Mouse (Mus musculus) liver, adult 2 months (tissue): Measurements from ENCODE around the gene Macf1. TPM values are rescaled to one million over a fixed set of nuclear protein-coding genes. Genes with fewer than 3 reads are reported as not detected.
"Not testable (repeated sequence)": the region's sequence is repeated elsewhere in the genome, so short reads cannot be mapped to it uniquely, and the experiment has no call there.

Experiments used
- DNase-seq: peaks from one replicate; pipeline ENCODE4 v3.0.0-alpha.2; 2011; ENCODE audit warnings: low read depth, low spot score; ENCODE audit errors: extremely low read depth
- H3K27ac ChIP-seq: fragments of 200-500 bp; replicated peaks from 2 replicates; pipeline ENCODE4 v1.5.1; 2012; ENCODE audit warnings: low read depth, mild to moderate bottlenecking, control low read depth, inconsistent platforms, low read length; ENCODE audit not compliant: insufficient read depth
- H3K27me3 ChIP-seq: fragments of 200-500 bp; 2 replicates; pipeline ENCODE4 v1.6.1; 2012; ENCODE audit warnings: mild to moderate bottlenecking, moderate library complexity, low read length, inconsistent platforms; ENCODE audit not compliant: control insufficient read depth, insufficient read depth
- H3K36me3 ChIP-seq: fragments of 200-500 bp; 2 replicates; pipeline ENCODE4 v1.6.1; 2012; ENCODE audit warnings: low read length, inconsistent platforms; ENCODE audit not compliant: control insufficient read depth, insufficient read depth
- H3K4me1 ChIP-seq: fragments of 200-500 bp; 2 replicates; pipeline ENCODE4 v1.6.1; 2011; ENCODE audit warnings: low read length; ENCODE audit not compliant: control insufficient read depth, insufficient read depth
- H3K4me3 ChIP-seq: fragments of 200-500 bp; 2 replicates; pipeline ENCODE4 v1.5.1; 2011; ENCODE audit warnings: low read depth, mild to moderate bottlenecking, control low read depth, low read length, moderate library complexity; ENCODE audit not compliant: insufficient read depth
- H3K79me2 ChIP-seq: fragments of 200-500 bp; 2 replicates; pipeline ENCODE4 v1.6.1; 2012; ENCODE audit warnings: inconsistent platforms, mild to moderate bottlenecking, low read length, moderate library complexity; ENCODE audit not compliant: control insufficient read depth, insufficient read depth
- H3K9ac ChIP-seq: fragments of 200-500 bp; 2 replicates; pipeline ENCODE4 v1.6.1; 2012; ENCODE audit warnings: low read depth, mild to moderate bottlenecking, control low read depth, inconsistent platforms, low read length
- CTCF ChIP-seq: fragments of 200-500 bp; IDR thresholded peaks from 2 replicates; pipeline ENCODE4 v1.5.1; 2011; ENCODE audit warnings: low read depth, low read length, control low read depth
- POLR2A ChIP-seq: fragments of 200-500 bp; IDR thresholded peaks from 2 replicates; pipeline ENCODE4 v1.6.1; 2011; ENCODE audit warnings: low read length, control low read depth; ENCODE audit not compliant: insufficient read depth; ENCODE audit errors: extremely low read depth
- WGBS: fragments of 180-500 bp; shearing (Covaris S2); methylation state at CpG from one replicate; pipeline ENCODE4 v1.1.7; 2018; 5-methylcytosine and 5-hydroxymethylcytosine counted together
- polyA plus RNA-seq: library from polyadenylated mRNA; depleted of rRNA; stranded (reverse); fragments of >200 nt; gene quantifications from 2 replicates; pipeline ENCODE4 v1.2.3, GENCODE M21; 2012
- total RNA-seq: library from RNA; depleted of rRNA; stranded (reverse); fragments of >200 nt; gene quantifications from 2 replicates; pipeline ENCODE4 v1.2.3, GENCODE M21; 2014

Gene Macf1
- total and polyA plus RNA-seq, 2 experiments = 16.6 to 70.7 TPM

DNA sequence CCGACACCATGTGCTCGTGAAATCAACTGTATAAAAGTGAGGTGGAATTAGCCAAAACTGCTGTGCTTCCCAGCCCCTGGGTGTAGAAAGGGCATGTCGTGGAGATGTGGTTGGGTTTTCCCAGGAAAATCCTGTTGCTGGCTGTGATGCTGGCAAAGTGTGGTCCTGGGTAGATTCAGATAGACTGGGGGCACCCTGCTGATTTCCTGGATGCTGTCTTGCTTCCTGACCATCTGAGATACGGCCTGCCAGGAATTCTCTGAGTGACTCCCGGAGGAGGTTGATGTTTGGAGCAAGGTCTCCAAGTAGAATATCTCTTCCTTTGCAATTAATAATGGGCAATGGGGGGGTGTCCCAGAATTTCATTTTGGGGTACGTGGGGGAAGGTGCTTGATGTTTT, 355.2 kb downstream of the Macf1 start:
- no peaks in the 10 kb centered on the region for H3K27me3 ChIP-seq
- H3K27ac ChIP-seq = no peak overlapping the region
- H3K36me3 ChIP-seq = no peaks in the 10 kb centered on the region
- TF ChIP-seq CTCF (no peak), POLR2A (no peak)
- no peaks in the 10 kb centered on the region for H3K79me2 ChIP-seq
- no peak for DNase-seq
- no peak overlapping the region for H3K4me3 ChIP-seq
- WGBS = 71% methylated on average over 6 of the region's 6 CpGs
- H3K4me1 ChIP-seq = no peaks in the 10 kb centered on the region
- no peak overlapping the region for H3K9ac ChIP-seq

DNA sequence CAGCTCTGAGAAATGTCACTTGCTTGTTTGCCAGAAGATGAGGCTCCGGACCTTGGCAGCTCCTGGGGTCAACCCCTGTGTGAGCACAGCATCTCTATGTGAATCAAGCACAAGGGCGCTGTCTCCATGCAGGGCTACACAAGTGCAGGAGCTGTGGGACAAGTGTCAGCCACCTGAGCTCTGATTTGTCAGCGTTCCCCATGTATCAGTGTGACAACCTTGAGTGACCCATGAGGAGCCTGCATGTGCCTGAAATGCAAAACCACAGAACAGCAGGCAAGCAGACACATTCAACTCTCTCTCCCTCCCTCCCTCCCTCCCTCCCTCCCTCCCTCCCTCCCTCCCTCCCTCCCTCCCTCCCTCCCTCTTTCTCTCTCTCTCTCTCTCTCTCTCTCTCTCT, 356.5 kb downstream of the Macf1 start:
- Histone ChIP-seq H3K27me3 (peaks cover 4% of the 10 kb centered on the region; the same call in 1 of the 2 replicates), H3K9ac (no peak overlapping the region), H3K27ac (no peak overlapping the region), H3K4me3 (no peak overlapping the region), H3K36me3 (no peaks in the 10 kb centered on the region), H3K4me1 (no peaks in the 10 kb centered on the region), H3K79me2 (no peaks in the 10 kb centered on the region)
- 64% methylated on average over 3 of the region's 3 CpGs for WGBS
- no peak for TF ChIP-seq POLR2A
- no peak for TF ChIP-seq CTCF
- DNase-seq = no peak

DNA sequence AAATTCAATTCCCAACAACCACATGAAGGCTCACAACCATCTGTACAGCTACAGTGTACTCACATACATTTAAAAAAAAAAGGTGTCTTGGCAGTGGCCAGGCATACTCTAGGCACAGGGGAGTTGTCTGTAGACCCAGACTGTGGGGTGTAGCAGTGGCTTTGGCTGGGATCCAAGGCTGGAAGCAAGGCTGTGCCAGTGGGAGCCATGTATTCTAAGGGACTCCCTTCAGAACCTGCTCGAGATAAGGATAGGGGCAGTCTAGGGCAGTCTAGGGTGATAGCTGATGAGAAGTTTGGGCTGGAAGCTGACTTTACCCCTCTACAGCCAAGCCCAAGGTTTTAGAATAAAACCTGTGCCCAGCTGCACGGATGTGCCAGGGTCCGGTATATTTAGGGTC, 358.1 kb downstream of the Macf1 start:
- no peak for DNase-seq
- Histone ChIP-seq H3K36me3 (no peaks in the 10 kb centered on the region), H3K4me1 (no peaks in the 10 kb centered on the region), H3K27ac (no peak overlapping the region), H3K27me3 (peaks cover 4% of the 10 kb centered on the region; the same call in 1 of the 2 replicates), H3K79me2 (no peaks in the 10 kb centered on the region), H3K9ac (no peak overlapping the region), H3K4me3 (no peak overlapping the region)
- 72% methylated on average over 3 of the region's 3 CpGs for WGBS
- TF ChIP-seq POLR2A = no peak

DNA sequence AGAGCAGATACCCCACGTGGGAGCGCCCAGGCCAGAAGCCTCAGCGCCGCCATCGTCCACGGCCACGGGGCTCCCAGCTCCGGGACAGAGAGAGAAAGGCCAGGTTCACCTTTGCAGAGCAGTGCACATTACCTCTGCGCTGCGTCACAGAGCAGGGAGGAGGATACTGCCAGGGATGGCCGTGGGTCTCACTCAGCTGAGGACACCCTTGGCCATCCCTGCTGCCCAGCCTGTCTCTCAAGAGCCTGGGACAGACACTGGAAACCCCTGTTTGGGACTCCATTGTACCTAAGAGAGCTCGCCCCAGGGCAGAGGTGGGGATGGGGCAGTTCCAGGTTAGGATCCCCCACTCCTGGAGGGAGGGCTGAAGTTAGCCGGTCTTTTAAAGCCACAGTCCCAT, 360.6 kb downstream of the Macf1 start, which contains the start of gene Oxct2a:
TSS of gene Oxct2a (minus strand) at position 101 of the 400 bp plus-strand sequence.
- no peak for DNase-seq
- WGBS = 17% methylated on average over 13 of the region's 13 CpGs
- Histone ChIP-seq H3K9ac (no peak within 1 kb of the TSS), H3K4me1 (no peaks in the 10 kb centered on the region), H3K27me3 (peaks cover 4% of the 10 kb centered on the region; the same call in 1 of the 2 replicates), H3K79me2 (no peaks in the 10 kb centered on the region), H3K36me3 (no peaks in the 10 kb centered on the region), H3K27ac (no peak within 1 kb of the TSS), H3K4me3 (no peak within 1 kb of the TSS)
- TF ChIP-seq CTCF (no peak), POLR2A (no peak)

DNA sequence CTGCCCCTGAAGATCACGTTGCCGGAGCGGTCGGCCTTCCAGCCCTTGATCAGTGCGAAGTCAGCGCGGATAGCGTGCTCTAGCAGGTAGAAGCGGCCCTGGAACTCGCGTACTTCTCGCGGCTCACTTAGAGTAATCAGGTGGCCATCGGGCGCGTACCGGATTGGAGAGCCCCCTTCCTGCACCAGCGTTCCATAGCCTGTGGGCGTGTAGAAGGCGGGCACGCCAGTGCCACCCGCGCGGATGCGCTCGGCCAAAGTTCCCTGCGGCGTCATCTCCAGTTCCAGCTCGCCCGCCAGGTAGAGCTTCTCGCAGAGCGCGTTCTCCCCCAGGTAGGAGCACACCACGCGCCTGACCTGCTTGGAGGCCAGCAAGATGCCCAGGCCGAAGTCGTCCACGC, 361.2 kb downstream of the Macf1 start:
- DNase-seq, H3K4me1 ChIP-seq, H3K27ac ChIP-seq, H3K9ac ChIP-seq, H3K27me3 ChIP-seq, H3K36me3 ChIP-seq, H3K4me3 ChIP-seq, H3K79me2 ChIP-seq: not testable (repeated sequence)
- 5% methylated on average over 17 of the region's 38 CpGs for WGBS

DNA sequence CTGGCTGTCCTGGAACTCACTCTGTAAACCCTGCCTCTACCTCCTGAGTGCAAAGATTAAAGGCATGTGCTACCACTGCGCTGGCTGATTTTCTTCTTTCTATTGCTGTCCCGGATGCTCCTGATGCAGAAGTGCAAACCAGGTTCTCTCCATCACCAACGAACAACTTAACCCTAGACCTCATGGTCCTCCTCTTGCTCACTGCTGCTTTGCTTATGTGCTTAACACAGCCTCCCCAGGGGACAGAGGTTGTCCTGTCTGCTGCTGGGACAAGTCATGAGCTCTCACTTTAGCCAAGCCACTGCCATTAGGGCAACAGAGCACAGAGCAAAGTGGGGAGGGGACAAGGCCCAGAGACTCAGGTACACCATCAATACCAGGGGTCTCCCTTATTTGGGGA, 369.7 kb downstream of the Macf1 start:
- DNase-seq = no peak
- no peak overlapping the region for H3K4me3 ChIP-seq
- H3K27me3 ChIP-seq = no peaks in the 10 kb centered on the region
- no peak overlapping the region for H3K27ac ChIP-seq
- no peak overlapping the region for H3K9ac ChIP-seq
- H3K79me2 ChIP-seq = no peaks in the 10 kb centered on the region
- WGBS = 94% methylated on average over 3 of the region's 3 CpGs
- no peaks in the 10 kb centered on the region for H3K4me1 ChIP-seq
- no peaks in the 10 kb centered on the region for H3K36me3 ChIP-seq
- TF ChIP-seq POLR2A = no peak
- no peak for TF ChIP-seq CTCF
